Mouse (Mus musculus): ENCODE results near the gene Gm12248. TPM values are rescaled to one million over a fixed set of nuclear protein-coding genes. Genes with fewer than 3 reads are reported as not detected.

Gm12248 gene
- polyA plus RNA-seq (2016; fragmentation: Nextera tagmentation; extraction: Ambion mirVana) = not detected in 2 replicates

GRCm38 (mm10) chr11:58093021-58093528 is at the start of gene Gm12248:
Gm12248 (minus strand) TSS chr11:58093134.
- WGBS = 15% methylated on average over 12 of the region's 12 CpGs
- peaks cover 27% of the 10 kb centered on the region for H3K27me3 ChIP-seq (replicated peaks; ENCODE audit: low read depth, poor library complexity, severe bottlenecking)
- peak within 1 kb of the TSS; percentile 31; the same call in 1 of the 2 replicates for H3K27ac ChIP-seq (replicated peaks)
- DNase-seq (ENCODE audit: low spot score) = peak; percentile 65
- H3K9me3 ChIP-seq = no peaks in the 10 kb centered on the region
- H3K36me3 ChIP-seq (replicated peaks) = no peaks in the 10 kb centered on the region
- H3K4me1 ChIP-seq = peaks cover 21% of the 10 kb centered on the region
- H3K4me3 ChIP-seq = peak within 1 kb of the TSS; percentile 35

- Histone ChIP-seq H3K9me3 (no peaks in the 10 kb centered on the region), H3K36me3 (replicated peaks) (peaks cover 98% of the 10 kb centered on the region), H3K27me3 (replicated peaks; ENCODE audit: low read depth, poor library complexity, severe bottlenecking) (no peaks in the 10 kb centered on the region), H3K4me1 (no peaks in the 10 kb centered on the region), H3K27ac (replicated peaks) (no peak overlapping the region), H3K4me3 (no peak overlapping the region)
- DNase-seq (ENCODE audit: low spot score) = no peak
- WGBS = 93% methylated on average over 3 of the region's 3 CpGs
These were observed 46.5 kb upstream of the Gm12248 start for GRCm38 (mm10) chr11:58139466-58139865.

- WGBS = 91% methylated on average over 11 of the region's 11 CpGs
- no peak overlapping the region for H3K27ac ChIP-seq (replicated peaks)
These were observed 45.9 kb upstream of the Gm12248 start for GRCm38 (mm10) chr11:58138821-58139220.

GRCm38 (mm10) chr11:58136677-58137076 is 43.7 kb upstream of the Gm12248 start:
- no peak overlapping the region for H3K27ac ChIP-seq (replicated peaks)
- H3K9me3 ChIP-seq = no peaks in the 10 kb centered on the region
- no peak overlapping the region for H3K4me3 ChIP-seq
- no peak for DNase-seq (ENCODE audit: low spot score)
- no peaks in the 10 kb centered on the region for H3K27me3 ChIP-seq (replicated peaks; ENCODE audit: low read depth, poor library complexity, severe bottlenecking)
- no peaks in the 10 kb centered on the region for H3K4me1 ChIP-seq
- 91% methylated on average over 6 of the region's 6 CpGs for WGBS
- H3K36me3 ChIP-seq (replicated peaks) = peaks cover 100% of the 10 kb centered on the region

More at GRCm38 (mm10) chr11:58138821-58139220, 45.9 kb upstream of the Gm12248 start:
- H3K36me3 ChIP-seq (replicated peaks) = peaks cover 98% of the 10 kb centered on the region
- DNase-seq (ENCODE audit: low spot score) = no peak
- H3K4me1 ChIP-seq = no peaks in the 10 kb centered on the region
- no peak overlapping the region for H3K4me3 ChIP-seq
- no peaks in the 10 kb centered on the region for H3K9me3 ChIP-seq
- H3K27me3 ChIP-seq (replicated peaks; ENCODE audit: low read depth, poor library complexity, severe bottlenecking) = no peaks in the 10 kb centered on the region

DNA sequence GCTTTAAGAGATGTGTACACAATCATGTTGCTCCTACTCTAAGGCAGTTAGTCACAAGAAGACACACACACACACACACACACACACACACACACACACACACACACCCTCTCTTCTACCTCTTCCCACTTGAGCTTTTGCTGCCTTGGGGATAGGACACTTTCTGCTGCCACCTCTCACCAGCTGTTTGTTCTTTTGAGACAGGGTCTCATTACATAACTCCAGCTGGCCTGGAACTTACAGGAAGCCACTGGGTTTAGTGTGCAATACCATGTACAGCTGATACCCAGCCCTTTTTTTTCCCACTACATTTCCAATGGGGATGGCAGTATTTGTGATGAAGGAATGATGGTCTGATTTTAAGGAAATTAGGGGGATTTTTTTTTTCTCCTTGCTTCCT is 42.4 kb upstream of the Gm12248 start:
- H3K4me1 ChIP-seq = no peaks in the 10 kb centered on the region
- H3K27ac ChIP-seq (replicated peaks) = no peak overlapping the region
- peaks cover 100% of the 10 kb centered on the region for H3K36me3 ChIP-seq (replicated peaks)
- no peak for DNase-seq (ENCODE audit: low spot score)
- no peak overlapping the region for H3K4me3 ChIP-seq
- H3K27me3 ChIP-seq (replicated peaks; ENCODE audit: low read depth, poor library complexity, severe bottlenecking) = no peaks in the 10 kb centered on the region
- H3K9me3 ChIP-seq = no peaks in the 10 kb centered on the region

GRCm38 (mm10) chr11:58134869-58135268 is 41.9 kb upstream of the Gm12248 start:
- H3K27ac ChIP-seq (replicated peaks) = no peak overlapping the region
- peaks cover 100% of the 10 kb centered on the region for H3K36me3 ChIP-seq (replicated peaks)
- DNase-seq (ENCODE audit: low spot score) = no peak
- H3K9me3 ChIP-seq = no peaks in the 10 kb centered on the region
- no peak overlapping the region for H3K4me3 ChIP-seq
- no peaks in the 10 kb centered on the region for H3K4me1 ChIP-seq
- no peaks in the 10 kb centered on the region for H3K27me3 ChIP-seq (replicated peaks; ENCODE audit: low read depth, poor library complexity, severe bottlenecking)

- Histone ChIP-seq H3K4me1 (no peaks in the 10 kb centered on the region), H3K36me3 (replicated peaks) (peaks cover 100% of the 10 kb centered on the region), H3K4me3 (no peak overlapping the region), H3K9me3 (no peaks in the 10 kb centered on the region), H3K27ac (replicated peaks) (no peak overlapping the region), H3K27me3 (replicated peaks; ENCODE audit: low read depth, poor library complexity, severe bottlenecking) (no peaks in the 10 kb centered on the region)
- 93% methylated on average over 3 of the region's 3 CpGs for WGBS
- DNase-seq (ENCODE audit: low spot score) = no peak
These were observed 39.1 kb upstream of the Gm12248 start for GRCm38 (mm10) chr11:58132026-58132425.

- Histone ChIP-seq H3K4me1 (no peaks in the 10 kb centered on the region), H3K27me3 (replicated peaks; ENCODE audit: low read depth, poor library complexity, severe bottlenecking) (no peaks in the 10 kb centered on the region), H3K4me3 (no peak overlapping the region), H3K27ac (replicated peaks) (no peak overlapping the region), H3K36me3 (replicated peaks) (peaks cover 100% of the 10 kb centered on the region), H3K9me3 (no peaks in the 10 kb centered on the region)
- DNase-seq (ENCODE audit: low spot score) = no peak
- WGBS = 87% methylated on average over 6 of the region's 6 CpGs
These were observed 36.4 kb upstream of the Gm12248 start for GRCm38 (mm10) chr11:58129302-58129843.

GRCm38 (mm10) chr11:58127544-58127943 is 34.6 kb upstream of the Gm12248 start:
- no peak overlapping the region for H3K27ac ChIP-seq (replicated peaks)
- DNase-seq (ENCODE audit: low spot score) = no peak
- peaks cover 100% of the 10 kb centered on the region for H3K36me3 ChIP-seq (replicated peaks)
- no peaks in the 10 kb centered on the region for H3K4me1 ChIP-seq
- no peaks in the 10 kb centered on the region for H3K9me3 ChIP-seq
- 90% methylated on average over 2 of the region's 2 CpGs for WGBS
- no peak overlapping the region for H3K4me3 ChIP-seq
- H3K27me3 ChIP-seq (replicated peaks; ENCODE audit: low read depth, poor library complexity, severe bottlenecking) = no peaks in the 10 kb centered on the region

GRCm38 (mm10) chr11:58126397-58127160 is 33.6 kb upstream of the Gm12248 start:
- Histone ChIP-seq H3K4me3 (no peak overlapping the region), H3K4me1 (no peaks in the 10 kb centered on the region), H3K9me3 (no peaks in the 10 kb centered on the region), H3K36me3 (replicated peaks) (peaks cover 98% of the 10 kb centered on the region), H3K27me3 (replicated peaks; ENCODE audit: low read depth, poor library complexity, severe bottlenecking) (no peaks in the 10 kb centered on the region), H3K27ac (replicated peaks) (no peak overlapping the region)
- WGBS = 89% methylated on average over 7 of the region's 7 CpGs
- DNase-seq (ENCODE audit: low spot score) = no peak

DNA sequence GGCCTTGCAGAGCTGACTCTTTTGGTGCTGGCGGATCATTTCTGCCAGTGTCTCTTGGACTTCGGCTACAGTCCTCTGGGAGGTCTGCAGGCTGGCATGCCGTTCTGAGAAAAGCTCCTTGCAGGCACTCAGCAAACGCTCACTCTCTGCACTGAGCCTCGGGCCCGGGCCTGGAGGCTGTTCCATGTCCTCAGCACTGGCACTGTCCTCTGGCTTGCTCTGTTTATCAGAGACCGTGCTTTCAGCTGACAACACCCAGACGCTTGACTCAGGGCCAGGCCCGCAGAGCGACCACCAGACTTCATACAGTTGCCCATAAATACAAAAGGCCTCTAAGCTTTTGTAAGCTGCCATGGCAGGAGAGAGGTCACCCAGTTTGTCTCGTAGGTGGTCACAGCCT is 32.1 kb upstream of the Gm12248 start:
- H3K27me3 ChIP-seq (replicated peaks; ENCODE audit: low read depth, poor library complexity, severe bottlenecking) = no peaks in the 10 kb centered on the region
- no peak overlapping the region for H3K27ac ChIP-seq (replicated peaks)
- no peaks in the 10 kb centered on the region for H3K4me1 ChIP-seq
- H3K9me3 ChIP-seq = no peaks in the 10 kb centered on the region
- 88% methylated on average over 11 of the region's 11 CpGs for WGBS
- DNase-seq (ENCODE audit: low spot score) = no peak
- H3K36me3 ChIP-seq (replicated peaks) = peaks cover 98% of the 10 kb centered on the region
- no peak overlapping the region for H3K4me3 ChIP-seq

DNA sequence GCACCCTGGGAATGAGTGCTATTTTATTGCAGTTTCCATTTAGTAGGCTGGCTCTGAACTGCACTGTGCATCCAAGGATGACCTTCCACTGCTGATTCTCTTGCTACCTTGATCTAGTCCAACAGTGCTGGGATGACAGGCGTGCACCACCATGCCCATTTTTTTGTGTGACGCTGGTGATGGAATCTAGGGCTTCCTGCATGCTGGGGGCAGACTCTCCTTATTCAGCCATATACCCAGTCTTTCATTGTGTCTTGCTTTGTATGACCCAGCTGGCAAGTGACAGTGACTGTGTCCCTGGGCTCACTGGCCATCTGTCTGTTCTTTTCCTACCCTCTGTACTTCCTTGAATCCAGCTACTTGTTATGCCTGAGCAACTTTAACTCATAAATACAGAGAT is 30.8 kb upstream of the Gm12248 start:
- Histone ChIP-seq H3K4me3 (no peak overlapping the region), H3K27me3 (replicated peaks; ENCODE audit: low read depth, poor library complexity, severe bottlenecking) (no peaks in the 10 kb centered on the region), H3K36me3 (replicated peaks) (peaks cover 98% of the 10 kb centered on the region), H3K27ac (replicated peaks) (no peak overlapping the region), H3K4me1 (no peaks in the 10 kb centered on the region), H3K9me3 (no peaks in the 10 kb centered on the region)
- WGBS = 88% methylated on average over 2 of the region's 2 CpGs
- DNase-seq (ENCODE audit: low spot score) = no peak

GRCm38 (mm10) chr11:58121351-58121750 is 28.4 kb upstream of the Gm12248 start:
- Histone ChIP-seq H3K27me3 (replicated peaks; ENCODE audit: low read depth, poor library complexity, severe bottlenecking) (no peaks in the 10 kb centered on the region), H3K4me3 (no peak overlapping the region), H3K27ac (replicated peaks) (no peak overlapping the region), H3K9me3 (no peaks in the 10 kb centered on the region), H3K36me3 (replicated peaks) (peaks cover 98% of the 10 kb centered on the region), H3K4me1 (no peaks in the 10 kb centered on the region)
- WGBS = 91% methylated on average over 9 of the region's 9 CpGs
- DNase-seq (ENCODE audit: low spot score) = no peak

All from embryonic facial prominence, embryonic 10.5 days (tissue).